Mouse (Mus musculus) midbrain, postnatal 0 days (tissue): Measurements from ENCODE around the gene Gpt2. TPM values are rescaled to one million over a fixed set of nuclear protein-coding genes. Genes with fewer than 3 reads are reported as not detected.
A peak's percentile ranks its signal among the peaks of the same experiment; 100 is the strongest.

Experiments
- ATAC-seq: fragments of 200-750 bp; cut with Nextera tagmentation; 2 replicates; pipeline ENCODE4 v1.8.0; 2017; ENCODE audit warnings: moderate number of reproducible peaks, mild to moderate bottlenecking, moderate TSS enrichment, moderate library complexity; ENCODE audit not compliant: low FRiP score
- DNase-seq: peaks from one replicate; pipeline ENCODE4 v3.0.0-alpha.2; 2015; ENCODE audit warnings: low spot score
- H3K27ac ChIP-seq: fragments of 300-500 bp; sonication (generic); 2 replicates; pipeline ENCODE4 v1.5.1; 2014; ENCODE audit warnings: low read depth, mild to moderate bottlenecking, low read length, mixed read lengths
- H3K27me3 ChIP-seq: fragments of 300-500 bp; sonication (generic); 2 replicates; pipeline ENCODE4 v1.6.1; 2014; ENCODE audit warnings: low read length, control low read depth, mixed read lengths; ENCODE audit not compliant: insufficient read depth
- H3K36me3 ChIP-seq: fragments of 300-500 bp; sonication (generic); 2 replicates; pipeline ENCODE4 v1.6.1; 2014; ENCODE audit warnings: low read length, control low read depth, mixed read lengths; ENCODE audit not compliant: insufficient read depth
- H3K4me1 ChIP-seq: fragments of 300-500 bp; sonication (generic); 2 replicates; pipeline ENCODE4 v1.6.1; 2014; ENCODE audit warnings: mild to moderate bottlenecking, control low read depth, antibody characterized with exemption, low read length, mixed read lengths; ENCODE audit not compliant: insufficient read depth
- H3K4me2 ChIP-seq: fragments of 300-500 bp; sonication (generic); 2 replicates; pipeline ENCODE4 v1.6.1; 2014; ENCODE audit warnings: low read depth, mild to moderate bottlenecking, low read length, mixed read lengths; ENCODE audit not compliant: poor library complexity, severe bottlenecking
- H3K4me3 ChIP-seq: fragments of 300-500 bp; sonication (generic); 2 replicates; pipeline ENCODE4 v1.5.1; 2014; ENCODE audit warnings: low read depth, mild to moderate bottlenecking, low read length, moderate library complexity
- H3K9ac ChIP-seq: fragments of 300-500 bp; sonication (generic); replicated peaks from 2 replicates; pipeline ENCODE4 v1.6.1; 2014; ENCODE audit warnings: mild to moderate bottlenecking, low read length, moderate library complexity, mixed read lengths; ENCODE audit not compliant: poor library complexity, severe bottlenecking
- H3K9me3 ChIP-seq: fragments of 300-500 bp; sonication (generic); 2 replicates; pipeline ENCODE4 v1.6.1; 2016; ENCODE audit warnings: low read length, control low read depth
- CTCF ChIP-seq: IDR thresholded peaks from 2 replicates; pipeline ENCODE4 v1.5.1; 2016; ENCODE audit warnings: antibody characterized with exemption, mild to moderate bottlenecking
- WGBS: fragments of 180-500 bp; shearing (Covaris S2); extraction: QIAGEN DNeasy Blood & Tissue Kit; methylation state at CpG from one replicate; pipeline ENCODE4 v1.1.7; 2014; 5-methylcytosine and 5-hydroxymethylcytosine counted together
- polyA plus RNA-seq: library from polyadenylated mRNA; unstranded; fragments of >200 nt; fragmentation: Nextera tagmentation; extraction: Ambion mirVana; gene quantifications from 2 replicates; pipeline ENCODE4 v1.2.1, GENCODE M21; 2015
- total RNA-seq: library from RNA; depleted of rRNA; stranded (reverse); fragments of >200 nt; gene quantifications from 2 replicates; pipeline ENCODE4 v1.2.3, GENCODE M21; 2014

The Gpt2 gene
- total and polyA plus RNA-seq, 2 experiments from 2014 or later: 29.2 to 69.4 TPM

- Histone ChIP-seq H3K9ac (no peak overlapping the region), H3K9me3 (no peaks in the 10 kb centered on the region), H3K27ac (no peak overlapping the region), H3K4me3 (no peak overlapping the region), H3K36me3 (no peaks in the 10 kb centered on the region), H3K4me2 (no peak overlapping the region), H3K27me3 (no peaks in the 10 kb centered on the region), H3K4me1 (no peaks in the 10 kb centered on the region)
- TF ChIP-seq CTCF: no peak
- DNase-seq (no peak), ATAC-seq (no peak)
- WGBS: 77% methylated on average over 8 of the region's 8 CpGs
These were observed 37.6 kb upstream of the Gpt2 start for GRCm38 (mm10) chr8:85454750-85455149.

- no peak overlapping the region for H3K4me2 ChIP-seq
- H3K4me3 ChIP-seq: no peak overlapping the region
- peak; percentile 95 for DNase-seq
- no peak overlapping the region for H3K27ac ChIP-seq
- no peaks in the 10 kb centered on the region for H3K9me3 ChIP-seq
- H3K4me1 ChIP-seq: no peaks in the 10 kb centered on the region
- ATAC-seq: 0 out of 2 replicates have a peak, but pooled peaks have one; percentile 41
- WGBS: 13% methylated on average over 14 of the region's 14 CpGs
- H3K36me3 ChIP-seq: no peaks in the 10 kb centered on the region
- no peak overlapping the region for H3K9ac ChIP-seq
- peak; percentile 93 for TF ChIP-seq CTCF
- no peaks in the 10 kb centered on the region for H3K27me3 ChIP-seq
These were observed 35.8 kb upstream of the Gpt2 start for GRCm38 (mm10) chr8:85456536-85456935.

GRCm38 (mm10) chr8:85459582-85459981 lies 32.8 kb upstream of the Gpt2 start:
- Histone ChIP-seq H3K36me3 (no peaks in the 10 kb centered on the region), H3K4me3 (no peak overlapping the region), H3K27ac (no peak overlapping the region), H3K4me2 (no peak overlapping the region), H3K27me3 (no peaks in the 10 kb centered on the region), H3K9ac (no peak overlapping the region), H3K4me1 (no peaks in the 10 kb centered on the region), H3K9me3 (no peaks in the 10 kb centered on the region)
- TF ChIP-seq CTCF: no peak
- DNase-seq: no peak
- ATAC-seq: no peak
- 77% methylated on average over 3 of the region's 3 CpGs for WGBS

- H3K4me3 ChIP-seq: no peak overlapping the region
- no peak for ATAC-seq
- no peak overlapping the region for H3K9ac ChIP-seq
- H3K4me1 ChIP-seq: no peaks in the 10 kb centered on the region
- no peak overlapping the region for H3K27ac ChIP-seq
- 37% methylated on average over 5 of the region's 5 CpGs for WGBS
- TF ChIP-seq CTCF: peak; percentile 67
- DNase-seq: peak; percentile 50
- no peak overlapping the region for H3K4me2 ChIP-seq
- H3K36me3 ChIP-seq: no peaks in the 10 kb centered on the region
- H3K27me3 ChIP-seq: no peaks in the 10 kb centered on the region
- no peaks in the 10 kb centered on the region for H3K9me3 ChIP-seq
These were observed 31.6 kb upstream of the Gpt2 start for GRCm38 (mm10) chr8:85460804-85461203.

- H3K27me3 ChIP-seq: no peaks in the 10 kb centered on the region
- no peak overlapping the region for H3K9ac ChIP-seq
- no peaks in the 10 kb centered on the region for H3K36me3 ChIP-seq
- H3K4me3 ChIP-seq: no peak overlapping the region
- TF ChIP-seq CTCF: peak; percentile 46
- no peaks in the 10 kb centered on the region for H3K4me1 ChIP-seq
- no peak overlapping the region for H3K4me2 ChIP-seq
- no peaks in the 10 kb centered on the region for H3K9me3 ChIP-seq
- no peak for ATAC-seq
- no peak overlapping the region for H3K27ac ChIP-seq
- DNase-seq: no peak
- WGBS: 69% methylated on average over 3 of the region's 3 CpGs
These were observed 31.0 kb upstream of the Gpt2 start for GRCm38 (mm10) chr8:85461377-85461776.

- DNase-seq (no peak), ATAC-seq (no peak)
- TF ChIP-seq CTCF: no peak
- Histone ChIP-seq H3K4me2 (no peak overlapping the region), H3K36me3 (no peaks in the 10 kb centered on the region), H3K27me3 (no peaks in the 10 kb centered on the region), H3K4me1 (no peaks in the 10 kb centered on the region), H3K4me3 (no peak overlapping the region), H3K27ac (no peak overlapping the region), H3K9me3 (no peaks in the 10 kb centered on the region), H3K9ac (no peak overlapping the region)
- WGBS: 72% methylated on average over 1 of the region's 1 CpGs
These were observed 29.9 kb upstream of the Gpt2 start for GRCm38 (mm10) chr8:85462441-85462840.
